Mouse (Mus musculus): ENCODE measurements at regions not wholly inside any gene's neighbourhood (a gene's known extent, or its start where the extent isn't known, plus 50 kb on each side); places are given as distances from the start of the nearest gene placed in this dataset.

- DNase-seq (ENCODE audit: low spot score in 2 of 2) = peak in 1 of 2 experiments; percentile 12
These were observed 335.3 kb upstream of the Ccng1 start for GRCm38 (mm10) chr11:41090391-41090900.

GRCm38 (mm10) chr11:41063570-41063969 lies 308.5 kb upstream of the Ccng1 start:
- no peak for DNase-seq (ENCODE audit: low spot score in 2 of 2)

- DNase-seq (ENCODE audit: low spot score in 2 of 2) = no peak
These were observed 302.7 kb upstream of the Ccng1 start for GRCm38 (mm10) chr11:41057796-41058195.

GRCm38 (mm10) chr11:41030018-41030417 lies 274.9 kb upstream of the Ccng1 start:
- DNase-seq (ENCODE audit: low spot score in 2 of 2) = no peak

GRCm38 (mm10) chr11:41010096-41010495 lies 255.0 kb upstream of the Ccng1 start:
- DNase-seq (ENCODE audit: low spot score in 2 of 2) = peak in 1 of 2 experiments; percentile 5

GRCm38 (mm10) chr11:40972806-40973205 lies 217.7 kb upstream of the Ccng1 start:
- peak; percentile 7 to 60 for DNase-seq (ENCODE audit: low spot score in 2 of 2)

GRCm38 (mm10) chr11:40927168-40927567 lies 172.1 kb upstream of the Ccng1 start:
- DNase-seq (ENCODE audit: low spot score in 2 of 2) = peak; percentile 70 to 87

GRCm38 (mm10) chr11:40891485-40891884 lies 136.4 kb upstream of the Ccng1 start:
- no peak for DNase-seq (ENCODE audit: low spot score in 2 of 2)

GRCm38 (mm10) chr11:40884509-40884908 lies 129.4 kb upstream of the Ccng1 start:
- DNase-seq (ENCODE audit: low spot score in 2 of 2) = no peak

GRCm38 (mm10) chr11:40879589-40879988 lies 124.5 kb upstream of the Ccng1 start:
- DNase-seq (ENCODE audit: low spot score in 2 of 2) = peak; percentile 10 to 54

GRCm38 (mm10) chr11:40873002-40873401 lies 117.9 kb upstream of the Ccng1 start:
- no peak for DNase-seq (ENCODE audit: low spot score in 2 of 2)

- DNase-seq (ENCODE audit: low spot score in 2 of 2) = peak; percentile 71 to 94
These were observed 110.6 kb upstream of the Ccng1 start for GRCm38 (mm10) chr11:40865694-40866093.

- no peak for DNase-seq (ENCODE audit: low spot score in 2 of 2)
These were observed 96.2 kb upstream of the Ccng1 start for GRCm38 (mm10) chr11:40851361-40851760.

- DNase-seq (ENCODE audit: low spot score in 2 of 2) = no peak
These were observed 95.6 kb upstream of the Ccng1 start for GRCm38 (mm10) chr11:40850652-40851092.

- DNase-seq (ENCODE audit: low spot score in 2 of 2) = no peak
These were observed 91.5 kb upstream of the Ccng1 start for GRCm38 (mm10) chr11:40846586-40846985.

- DNase-seq (ENCODE audit: low spot score in 2 of 2) = no peak
These were observed 80.3 kb upstream of the Ccng1 start for GRCm38 (mm10) chr11:40835393-40835792.

All from layer of hippocampus, adult 18-20 months (tissue).